Mouse (Mus musculus): ENCODE data around the gene Rnf128. TPM values are rescaled to one million over a fixed set of nuclear protein-coding genes. Genes with fewer than 3 reads are reported as not detected.
"Not testable (repeated sequence)": the region's sequence is repeated elsewhere in the genome, so short reads cannot be mapped to it uniquely, and the experiment has no call there.

Gene Rnf128
- polyA plus RNA-seq, 1 experiment from 2014 or later = 34.3 TPM

GRCm38 (mm10) chrX:139583616-139584015 lies 20.5 kb downstream of the Rnf128 start:
- peak overlapping the region; percentile 8 to 68; a peak in 1 of 4 replicates for H3K27ac ChIP-seq (replicated peaks in 1 of 2; ENCODE audit: control insufficient read depth in 1 of 2, insufficient read depth in 1 of 2, low read depth in 2 of 2, low read length in 2 of 2)
- H3K4me3 ChIP-seq (ENCODE audit: control insufficient read depth in 1 of 2, insufficient read depth in 1 of 2, low read depth in 1 of 2, low read length in 2 of 2) = no peak overlapping the region
- no peak overlapping the region for H3K9ac ChIP-seq (ENCODE audit: low read length)
- H3K4me1 ChIP-seq (ENCODE audit: control insufficient read depth in 2 of 2, insufficient read depth in 2 of 2, low read length in 2 of 2) = no peaks in the 10 kb centered on the region
- ATAC-seq (ENCODE audit: insufficient number of reproducible peaks, insufficient read depth, low FRiP score, low read depth) = no peak
- 24% methylated on average over 4 of the region's 4 CpGs for WGBS
- peak overlapping the region; percentile 18; the same call in 1 of the 2 replicates for H3K4me2 ChIP-seq (ENCODE audit: low read length)
- no peaks in the 10 kb centered on the region for H3K36me3 ChIP-seq (ENCODE audit: control insufficient read depth, insufficient read depth, low read length)
- H3K9me3 ChIP-seq (ENCODE audit: control insufficient read depth, low read length) = no peaks in the 10 kb centered on the region
- no peaks in the 10 kb centered on the region for H3K27me3 ChIP-seq (ENCODE audit: control insufficient read depth, insufficient read depth, low read length)

- 43% methylated on average over 2 of the region's 2 CpGs for WGBS
- not testable (repeated sequence) for H3K4me1 ChIP-seq (ENCODE audit: control insufficient read depth in 2 of 2, insufficient read depth in 2 of 2, low read length in 2 of 2); H3K9me3 ChIP-seq (ENCODE audit: control insufficient read depth, low read length)
Observed at GRCm38 (mm10) chrX:139586676-139587075, 23.6 kb downstream of the Rnf128 start.

GRCm38 (mm10) chrX:139596404-139596803 lies 33.3 kb downstream of the Rnf128 start:
- no peaks in the 10 kb centered on the region for H3K9me3 ChIP-seq (ENCODE audit: control insufficient read depth, low read length)
- 71% methylated on average over 6 of the region's 6 CpGs for WGBS
- H3K4me2 ChIP-seq (ENCODE audit: low read length) = no peak overlapping the region
- H3K36me3 ChIP-seq (ENCODE audit: control insufficient read depth, insufficient read depth, low read length) = no peaks in the 10 kb centered on the region
- H3K27me3 ChIP-seq (ENCODE audit: control insufficient read depth, insufficient read depth, low read length) = no peaks in the 10 kb centered on the region
- ATAC-seq (ENCODE audit: insufficient number of reproducible peaks, insufficient read depth, low FRiP score, low read depth) = no peak
- no peak overlapping the region for H3K27ac ChIP-seq (replicated peaks in 1 of 2; ENCODE audit: control insufficient read depth in 1 of 2, insufficient read depth in 1 of 2, low read depth in 2 of 2, low read length in 2 of 2)
- H3K9ac ChIP-seq (ENCODE audit: low read length) = no peak overlapping the region
- H3K4me3 ChIP-seq (ENCODE audit: control insufficient read depth in 1 of 2, insufficient read depth in 1 of 2, low read depth in 1 of 2, low read length in 2 of 2) = no peak overlapping the region
- H3K4me1 ChIP-seq (ENCODE audit: control insufficient read depth in 2 of 2, insufficient read depth in 2 of 2, low read length in 2 of 2) = no peaks in the 10 kb centered on the region

More at GRCm38 (mm10) chrX:139586676-139587075, 23.6 kb downstream of the Rnf128 start:
- not testable (repeated sequence) for H3K4me2 ChIP-seq (ENCODE audit: low read length); H3K36me3 ChIP-seq (ENCODE audit: control insufficient read depth, insufficient read depth, low read length); H3K4me3 ChIP-seq (ENCODE audit: control insufficient read depth in 1 of 2, insufficient read depth in 1 of 2, low read depth in 1 of 2, low read length in 2 of 2); ATAC-seq (ENCODE audit: insufficient number of reproducible peaks, insufficient read depth, low FRiP score, low read depth); H3K27ac ChIP-seq (replicated peaks in 1 of 2; ENCODE audit: control insufficient read depth in 1 of 2, insufficient read depth in 1 of 2, low read depth in 2 of 2, low read length in 2 of 2); H3K9ac ChIP-seq (ENCODE audit: low read length); H3K27me3 ChIP-seq (ENCODE audit: control insufficient read depth, insufficient read depth, low read length)

- no peaks in the 10 kb centered on the region for H3K36me3 ChIP-seq (ENCODE audit: control insufficient read depth, insufficient read depth, low read length)
- 13% methylated on average over 44 of the region's 44 CpGs for WGBS
- H3K27ac ChIP-seq (replicated peaks in 1 of 2; ENCODE audit: control insufficient read depth in 1 of 2, insufficient read depth in 1 of 2, low read depth in 2 of 2, low read length in 2 of 2) = peak overlapping the region; percentile 64 to 72; a peak in 3 of 4 replicates
- peak overlapping the region; percentile 79 for H3K9ac ChIP-seq (ENCODE audit: low read length)
- H3K4me1 ChIP-seq (ENCODE audit: control insufficient read depth in 2 of 2, insufficient read depth in 2 of 2, low read length in 2 of 2) = no peaks in the 10 kb centered on the region
- no peaks in the 10 kb centered on the region for H3K9me3 ChIP-seq (ENCODE audit: control insufficient read depth, low read length)
- H3K27me3 ChIP-seq (ENCODE audit: control insufficient read depth, insufficient read depth, low read length) = no peaks in the 10 kb centered on the region
- H3K4me3 ChIP-seq (ENCODE audit: control insufficient read depth in 1 of 2, insufficient read depth in 1 of 2, low read depth in 1 of 2, low read length in 2 of 2) = peak overlapping the region; percentile 63 to 80
- peak overlapping the region; percentile 65 for H3K4me2 ChIP-seq (ENCODE audit: low read length)
- ATAC-seq (ENCODE audit: insufficient number of reproducible peaks, insufficient read depth, low FRiP score, low read depth) = peak; percentile 84
Observed at GRCm38 (mm10) chrX:139610033-139610764, 47.1 kb downstream of the Rnf128 start.

GRCm38 (mm10) chrX:139610765-139611300 lies 47.7 kb downstream of the Rnf128 start:
- Histone ChIP-seq H3K9ac (ENCODE audit: low read length) (peak overlapping the region; percentile 79), H3K36me3 (ENCODE audit: control insufficient read depth, insufficient read depth, low read length) (no peaks in the 10 kb centered on the region), H3K4me3 (ENCODE audit: control insufficient read depth in 1 of 2, insufficient read depth in 1 of 2, low read depth in 1 of 2, low read length in 2 of 2) (peak overlapping the region; percentile 63 to 80), H3K27ac (replicated peaks in 1 of 2; ENCODE audit: control insufficient read depth in 1 of 2, insufficient read depth in 1 of 2, low read depth in 2 of 2, low read length in 2 of 2) (peak overlapping the region; percentile 60 to 72; a peak in 3 of 4 replicates), H3K4me1 (ENCODE audit: control insufficient read depth in 2 of 2, insufficient read depth in 2 of 2, low read length in 2 of 2) (no peaks in the 10 kb centered on the region), H3K4me2 (ENCODE audit: low read length) (peak overlapping the region; percentile 65), H3K9me3 (ENCODE audit: control insufficient read depth, low read length) (no peaks in the 10 kb centered on the region), H3K27me3 (ENCODE audit: control insufficient read depth, insufficient read depth, low read length) (no peaks in the 10 kb centered on the region)
- ATAC-seq (ENCODE audit: insufficient number of reproducible peaks, insufficient read depth, low FRiP score, low read depth) = peak; percentile 56
- WGBS = 13% methylated on average over 39 of the region's 54 CpGs

GRCm38 (mm10) chrX:139614761-139615160 lies 51.6 kb downstream of the Rnf128 start:
- H3K9me3 ChIP-seq (ENCODE audit: control insufficient read depth, low read length) = no peaks in the 10 kb centered on the region
- no peak overlapping the region for H3K4me3 ChIP-seq (ENCODE audit: control insufficient read depth in 1 of 2, insufficient read depth in 1 of 2, low read depth in 1 of 2, low read length in 2 of 2)
- no peak for ATAC-seq (ENCODE audit: insufficient number of reproducible peaks, insufficient read depth, low FRiP score, low read depth)
- no peaks in the 10 kb centered on the region for H3K36me3 ChIP-seq (ENCODE audit: control insufficient read depth, insufficient read depth, low read length)
- 75% methylated on average over 2 of the region's 2 CpGs for WGBS
- H3K27me3 ChIP-seq (ENCODE audit: control insufficient read depth, insufficient read depth, low read length) = no peaks in the 10 kb centered on the region
- no peaks in the 10 kb centered on the region for H3K4me1 ChIP-seq (ENCODE audit: control insufficient read depth in 2 of 2, insufficient read depth in 2 of 2, low read length in 2 of 2)
- H3K4me2 ChIP-seq (ENCODE audit: low read length) = no peak overlapping the region
- H3K27ac ChIP-seq (replicated peaks in 1 of 2; ENCODE audit: control insufficient read depth in 1 of 2, insufficient read depth in 1 of 2, low read depth in 2 of 2, low read length in 2 of 2) = no peak overlapping the region
- no peak overlapping the region for H3K9ac ChIP-seq (ENCODE audit: low read length)

GRCm38 (mm10) chrX:139622071-139622470 lies 59.0 kb downstream of the Rnf128 start:
- no peak overlapping the region for H3K9ac ChIP-seq (ENCODE audit: low read length)
- H3K27ac ChIP-seq (replicated peaks in 1 of 2; ENCODE audit: control insufficient read depth in 1 of 2, insufficient read depth in 1 of 2, low read depth in 2 of 2, low read length in 2 of 2) = no peak overlapping the region
- H3K9me3 ChIP-seq (ENCODE audit: control insufficient read depth, low read length) = no peaks in the 10 kb centered on the region
- 75% methylated on average over 3 of the region's 4 CpGs for WGBS
- H3K27me3 ChIP-seq (ENCODE audit: control insufficient read depth, insufficient read depth, low read length) = no peaks in the 10 kb centered on the region
- no peak overlapping the region for H3K4me2 ChIP-seq (ENCODE audit: low read length)
- no peak for ATAC-seq (ENCODE audit: insufficient number of reproducible peaks, insufficient read depth, low FRiP score, low read depth)
- no peaks in the 10 kb centered on the region for H3K4me1 ChIP-seq (ENCODE audit: control insufficient read depth in 2 of 2, insufficient read depth in 2 of 2, low read length in 2 of 2)
- no peak overlapping the region for H3K4me3 ChIP-seq (ENCODE audit: control insufficient read depth in 1 of 2, insufficient read depth in 1 of 2, low read depth in 1 of 2, low read length in 2 of 2)
- no peaks in the 10 kb centered on the region for H3K36me3 ChIP-seq (ENCODE audit: control insufficient read depth, insufficient read depth, low read length)

Measured in heart, embryonic 14.5 days (tissue).